In genomic region chr13:18164182-18164581, GRCm38 (mm10) we compare ENCODE assay signal across 19 mouse cellular contexts.
DNase-seq lines count a peak whose midpoint lies in the region; ATAC-seq and TF ChIP-seq lines count a peak whose summit lies in the region.
"Had no signal": no experiment of that assay in that cellular context is flagged by ENCODE, and none has a peak within 500 bp of the region (broad histone marks: within the 10 kb centered on the region; RNA-seq: fewer than 3 reads in every experiment).

No protein-coding gene starts in this region.

- H3K79me2 ChIP-seq in myocyte (ENCODE audit: control insufficient read depth, insufficient read depth) = no peaks in the 10 kb centered on the region

- no peak overlapping the region for H3K9ac ChIP-seq in hindbrain, embryonic 16.5 days (ENCODE audit: low read depth, low read length)

- WGBS in heart, embryonic 10.5 days = 87% methylated on average over 1 of the region's 1 CpGs
- WGBS in hindbrain, embryonic 16.5 days = 96% methylated on average over 1 of the region's 1 CpGs

- no peak for ATAC-seq in hindbrain, embryonic 16.5 days
- ATAC-seq: activated CD4-positive, CD25-positive, alpha-beta regulatory T cell, adult 4 months; CD4-positive, CD25-positive, alpha-beta regulatory T cell, adult 4 months; Patski had no signal

- H3K4me3 ChIP-seq in heart, embryonic 10.5 days = no peak overlapping the region
- no peak overlapping the region for H3K4me3 ChIP-seq in myocyte
- H3K4me3 ChIP-seq in hindbrain, embryonic 16.5 days (ENCODE audit: low read length) = no peak overlapping the region

- peak; percentile 40 for DNase-seq in heart, adult 11 months
- DNase-seq in heart, embryonic 10.5 days (ENCODE audit: low spot score) = no peak
- DNase-seq: adrenal gland, adult 2 months; adrenal gland, adult 8-10 months; adrenal gland, postnatal 10 days; adrenal gland, postnatal 14 days; adrenal gland, postnatal 25 days; adrenal gland, postnatal 36 days; B cell, adult 2 months; cerebellum, adult 11 months; cerebellum, adult 11-12 months; cerebellum, adult 18-20 months had no signal

- H3K4me1 ChIP-seq in heart, embryonic 10.5 days = no peaks in the 10 kb centered on the region
- no peaks in the 10 kb centered on the region for H3K4me1 ChIP-seq in hindbrain, embryonic 16.5 days (ENCODE audit: control insufficient read depth, insufficient read depth, low read depth, low read length)

- H3K27ac ChIP-seq in heart, embryonic 10.5 days = no peak overlapping the region
- H3K27ac ChIP-seq in hindbrain, embryonic 16.5 days (ENCODE audit: low read depth, low read length) = no peak overlapping the region

- TF ChIP-seq POLR2A in myocyte (IDR thresholded peaks at IDR 0.05; ENCODE audit: insufficient read length, low read depth) = no peak

- H3K4me2 ChIP-seq in myocyte (ENCODE audit: low read depth) = no peak overlapping the region
- H3K4me2 ChIP-seq in hindbrain, embryonic 16.5 days (ENCODE audit: low read length) = no peak overlapping the region

- H3K9me3 ChIP-seq in heart, embryonic 10.5 days = no peaks in the 10 kb centered on the region
- no peaks in the 10 kb centered on the region for H3K9me3 ChIP-seq in hindbrain, embryonic 16.5 days (ENCODE audit: control insufficient read depth, low read length)
- H3K9me3 ChIP-seq: G1E had no signal

- no peaks in the 10 kb centered on the region for H3K27me3 ChIP-seq in heart, embryonic 10.5 days (ENCODE audit: insufficient read depth, poor library complexity, severe bottlenecking)
- no peaks in the 10 kb centered on the region for H3K27me3 ChIP-seq in myocyte (ENCODE audit: control insufficient read depth, insufficient read depth, insufficient read length)
- no peaks in the 10 kb centered on the region for H3K27me3 ChIP-seq in hindbrain, embryonic 16.5 days (replicated peaks; ENCODE audit: control insufficient read depth, insufficient read depth, low read length)
- H3K27me3 ChIP-seq: CH12.LX had no signal

- H3ac ChIP-seq in myocyte (ENCODE audit: control insufficient read depth, insufficient read length) = no peak overlapping the region

- H3K36me3 ChIP-seq in heart, embryonic 10.5 days = no peaks in the 10 kb centered on the region
- no peaks in the 10 kb centered on the region for H3K36me3 ChIP-seq in myocyte (ENCODE audit: control insufficient read depth, insufficient read depth)
- no peaks in the 10 kb centered on the region for H3K36me3 ChIP-seq in hindbrain, embryonic 16.5 days (ENCODE audit: control insufficient read depth, insufficient read depth, low read length)
- H3K36me3 ChIP-seq: G1E had no signal

TF ChIP-seq in myocyte, 11 proteins besides CTCF, POLR2A, EP300 and RAD21:
- no peak for TF ChIP-seq USF1 (IDR thresholded peaks at IDR 0.05; ENCODE audit: low read depth)
- TF ChIP-seq POLR2AphosphoS2 (IDR thresholded peaks at IDR 0.05; ENCODE audit: insufficient read length, low read depth) = no peak
- peak; percentile 21 for TF ChIP-seq TCF12 (IDR thresholded peaks at IDR 0.05; ENCODE audit: insufficient read depth, poor library complexity, severe bottlenecking)
- no peak for TF ChIP-seq MAX (IDR thresholded peaks at IDR 0.05; ENCODE audit: low read depth)
- peak in 2 of 3 experiments; percentile 58 to 82 for TF ChIP-seq MYOG (IDR thresholded peaks at IDR 0.05; ENCODE audit: control insufficient read depth in 1 of 3, insufficient read depth in 1 of 3, insufficient read length in 2 of 3, low read depth in 2 of 3)
- peak; percentile 55 for TF ChIP-seq TCF3 (IDR thresholded peaks at IDR 0.05; ENCODE audit: insufficient read length, low read depth)
- TF ChIP-seq MYOD1 (IDR thresholded peaks at IDR 0.05; ENCODE audit: control insufficient read depth in 1 of 3, insufficient read length in 2 of 3, low read depth in 2 of 3) = peak in 2 of 3 experiments; percentile 56 to 80
- TF ChIP-seq REST (IDR thresholded peaks at IDR 0.05; ENCODE audit: insufficient read depth, insufficient read length) = no peak
- TF ChIP-seq E2F4 (IDR thresholded peaks at IDR 0.05; ENCODE audit: insufficient read depth) = no peak
- no peak for TF ChIP-seq SRF (IDR thresholded peaks at IDR 0.05; ENCODE audit: control insufficient read depth, insufficient read length, low read depth)
- no peak for TF ChIP-seq CEBPB (IDR thresholded peaks at IDR 0.05; ENCODE audit: insufficient read depth, poor library complexity, severe bottlenecking)
